Mouse (Mus musculus): Measurements from ENCODE around the gene Prrxl1.

- TF ChIP-seq CTCF (IDR thresholded peaks at IDR 0.05; ENCODE audit: borderline replicate concordance, insufficient read depth, low read length) (no peak), POLR2A (IDR thresholded peaks at IDR 0.05; ENCODE audit: low read depth, low read length) (no peak)
Observed at GRCm38 (mm10) chr14:32632908-32633600, 33.8 kb downstream of the Prrxl1 start.
